8 mouse cellular contexts compared by ENCODE assay signal in the genomic region with DNA sequence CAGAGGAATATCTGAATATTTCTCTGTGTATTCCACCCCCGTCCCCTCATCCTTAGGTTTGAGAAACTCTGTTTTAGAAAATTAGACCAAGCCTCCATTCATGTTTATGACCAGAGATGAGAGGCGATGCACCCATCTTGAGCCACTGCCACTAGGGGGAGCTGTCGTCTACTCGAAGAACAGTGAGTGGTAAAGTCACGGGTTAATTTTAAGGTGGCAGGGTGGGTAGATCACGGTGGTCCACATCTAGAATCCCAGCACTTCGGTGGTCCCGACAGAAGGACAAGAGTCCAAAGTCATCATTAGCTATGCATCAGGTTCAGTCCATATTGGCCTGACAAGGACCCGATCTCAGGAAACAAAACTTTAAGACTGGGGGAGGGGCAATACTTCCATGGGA. TPM values are rescaled to one million over a fixed set of nuclear protein-coding genes. Genes with fewer than 3 reads are reported as not detected.
DNase-seq lines count a peak whose midpoint lies in the region; ATAC-seq and TF ChIP-seq lines count a peak whose summit lies in the region.
"Had no signal": no experiment of that assay in that cellular context is flagged by ENCODE, and none has a peak within 500 bp of the region (broad histone marks: within the 10 kb centered on the region; RNA-seq: fewer than 3 reads in every experiment).

No protein-coding gene starts in this region.

- H3K36me3 ChIP-seq in E14TG2a.4 (ENCODE audit: insufficient read depth, low read length) = no peaks in the 10 kb centered on the region
- H3K36me3 ChIP-seq in forebrain, embryonic 16.5 days (ENCODE audit: control insufficient read depth, insufficient read depth) = no peaks in the 10 kb centered on the region
- no peaks in the 10 kb centered on the region for H3K36me3 ChIP-seq in lung, embryonic 14.5 days (ENCODE audit: insufficient read depth)

- peak; percentile 61 for DNase-seq in 416B (ENCODE audit: low read depth)
- DNase-seq in cerebellum, adult 11-12 months = peak; percentile 21
- peak; percentile 82 for DNase-seq in kidney, postnatal 10 days
- DNase-seq in lung, embryonic 14.5 days = peak; percentile 79
- peak; percentile 79 for DNase-seq in right cerebral cortex, postnatal 14 days

- no peak overlapping the region for H3K4me2 ChIP-seq in forebrain, embryonic 16.5 days (ENCODE audit: low read length)
- H3K4me2 ChIP-seq in lung, embryonic 14.5 days = no peak overlapping the region

- WGBS in forebrain, embryonic 16.5 days = 15% methylated on average over 9 of the region's 9 CpGs
- 9% methylated on average over 9 of the region's 9 CpGs for WGBS in lung, embryonic 14.5 days

- H3K4me1 ChIP-seq in E14TG2a.4 (replicated peaks; ENCODE audit: low read depth, low read length) = peaks cover 26% of the 10 kb centered on the region
- H3K4me1 ChIP-seq in forebrain, embryonic 16.5 days (replicated peaks; ENCODE audit: control insufficient read depth, insufficient read depth, low read length) = no peaks in the 10 kb centered on the region
- no peaks in the 10 kb centered on the region for H3K4me1 ChIP-seq in lung, embryonic 14.5 days (ENCODE audit: insufficient read depth)

- no peak overlapping the region for H3K9ac ChIP-seq in forebrain, embryonic 16.5 days (replicated peaks; ENCODE audit: low read depth, low read length)
- no peak overlapping the region for H3K9ac ChIP-seq in lung, embryonic 14.5 days

- ATAC-seq in forebrain, embryonic 16.5 days = 0 out of 2 replicates have a peak, but pooled peaks have one; percentile 31
- ATAC-seq in lung, embryonic 14.5 days (ENCODE audit: insufficient read depth) = no peak; the same call in 1 of the 2 replicates

- H3K9me3 ChIP-seq in E14TG2a.4 (ENCODE audit: low read length) = no peaks in the 10 kb centered on the region
- no peaks in the 10 kb centered on the region for H3K9me3 ChIP-seq in forebrain, embryonic 16.5 days (ENCODE audit: control insufficient read depth, low read length)
- H3K9me3 ChIP-seq in lung, embryonic 14.5 days (ENCODE audit: low read depth, low read length) = no peaks in the 10 kb centered on the region

- H3K27me3 ChIP-seq in E14TG2a.4 (ENCODE audit: insufficient read depth, low read length) = no peaks in the 10 kb centered on the region
- no peaks in the 10 kb centered on the region for H3K27me3 ChIP-seq in forebrain, embryonic 16.5 days (replicated peaks; ENCODE audit: control insufficient read depth, insufficient read depth, low read length)
- H3K27me3 ChIP-seq in lung, embryonic 14.5 days (ENCODE audit: insufficient read depth, low read length) = no peaks in the 10 kb centered on the region

- H3K27ac ChIP-seq in forebrain, embryonic 16.5 days (ENCODE audit: low read length) = no peak overlapping the region
- no peak overlapping the region for H3K27ac ChIP-seq in lung, embryonic 14.5 days (ENCODE audit: low read depth)

- peak; percentile 77 for TF ChIP-seq CTCF in E14TG2a.4 (conservative IDR thresholded peaks at IDR 0.05; ENCODE audit: low read length)
- TF ChIP-seq CTCF in lung, embryonic 14.5 days (IDR thresholded peaks at IDR 0.05; ENCODE audit: low read depth) = peak; percentile 86

- H3K4me3 ChIP-seq in E14TG2a.4 (replicated peaks; ENCODE audit: low read length) = no peak overlapping the region
- no peak overlapping the region for H3K4me3 ChIP-seq in forebrain, embryonic 16.5 days (replicated peaks; ENCODE audit: low read length)
- H3K4me3 ChIP-seq in lung, embryonic 14.5 days (ENCODE audit: low read depth, low read length) = no peak overlapping the region

RNA-seq across cellular contexts. Expression of gene Trim31, which starts 17.2 kb away (rescaled TPM):
- polyA plus RNA-seq in forebrain, embryonic 16.5 days (2015; fragmentation: Nextera tagmentation; extraction: Ambion mirVana) = not detected in 2 replicates
- polyA plus RNA-seq in lung, embryonic 14.5 days (2014; fragmentation: Nextera tagmentation; extraction: Ambion mirVana) = 0.11 and 0.16 TPM in 2 replicates
- polyA plus RNA-seq: heart, embryonic 14.5 days had no signal

RNA-seq across cellular contexts. Expression of gene Trim40, which starts 25.2 kb away (rescaled TPM):
- polyA plus RNA-seq in forebrain, embryonic 16.5 days (2015; fragmentation: Nextera tagmentation; extraction: Ambion mirVana) = not detected in 2 replicates
- not detected in 2 replicates for polyA plus RNA-seq in lung, embryonic 14.5 days (2014; fragmentation: Nextera tagmentation; extraction: Ambion mirVana)
- polyA plus RNA-seq: heart, embryonic 14.5 days had no signal

RNA-seq across cellular contexts. Expression of gene Rnf39, which starts 27.6 kb away (rescaled TPM):
- 0.87 and 1.1 TPM in 2 replicates for polyA plus RNA-seq in forebrain, embryonic 16.5 days (2015; fragmentation: Nextera tagmentation; extraction: Ambion mirVana)
- polyA plus RNA-seq in lung, embryonic 14.5 days (2014; fragmentation: Nextera tagmentation; extraction: Ambion mirVana) = 0.35 and 0.53 TPM in 2 replicates

RNA-seq across cellular contexts. Expression of gene Ppp1r11, which starts 36.5 kb away (rescaled TPM):
- polyA plus RNA-seq in forebrain, embryonic 16.5 days (2015; fragmentation: Nextera tagmentation; extraction: Ambion mirVana) = 143 and 146 TPM in 2 replicates
- polyA plus RNA-seq in lung, embryonic 14.5 days (2014; fragmentation: Nextera tagmentation; extraction: Ambion mirVana) = 116 and 123 TPM in 2 replicates

RNA-seq across cellular contexts. Expression of gene Znrd1, which starts 43.3 kb away (rescaled TPM):
- polyA plus RNA-seq in forebrain, embryonic 16.5 days (2015; fragmentation: Nextera tagmentation; extraction: Ambion mirVana) = 58.9 and 66.9 TPM in 2 replicates
- polyA plus RNA-seq in lung, embryonic 14.5 days (2014; fragmentation: Nextera tagmentation; extraction: Ambion mirVana) = 102 and 109 TPM in 2 replicates

Comparison
In these comparisons a context has a peak if more than half of its experiments do, and no peak if none do; other contexts are left out.
1. DNase-seq: peak in every context shown above with its lines; median percentile 82 in kidney, postnatal 10 days; 79 in lung, embryonic 14.5 days; 79 in right cerebral cortex, postnatal 14 days; 61 in 416B; 21 in cerebellum, adult 11-12 months.